Mouse (Mus musculus) liver, adult (tissue): ENCODE results near the gene Cdk14.

Experiments
- GATA4 ChIP-seq: IDR thresholded peaks from 2 replicates; pipeline ENCODE4 v1.6.1; 2014; ENCODE audit warnings: mild to moderate bottlenecking, low read length; ENCODE audit not compliant: insufficient replicate concordance

Cdk14 gene

DNA sequence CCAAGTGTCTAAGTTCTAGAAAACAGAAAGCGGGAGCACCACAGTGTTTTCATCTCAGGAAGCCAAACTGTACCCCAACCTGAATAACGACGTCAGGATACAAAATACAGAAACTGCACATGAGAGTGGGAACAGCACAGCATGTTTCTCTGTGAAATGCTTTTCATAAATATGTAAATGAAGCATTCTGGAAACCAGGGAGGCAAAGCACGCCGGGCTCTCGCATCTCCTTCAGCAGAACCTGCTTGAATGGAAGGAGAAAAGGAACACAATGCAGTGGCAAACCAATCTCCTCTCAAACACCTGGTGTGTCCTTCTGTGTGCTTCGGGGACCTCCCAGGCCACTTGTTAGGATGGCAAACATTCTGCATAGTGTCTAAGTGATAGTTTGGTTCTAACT, 46.6 kb downstream of the Cdk14 start:
- no peak for TF ChIP-seq GATA4

GRCm38 (mm10) chr5:5372936-5373335, 47.2 kb downstream of the Cdk14 start:
- TF ChIP-seq GATA4, result no peak

GRCm38 (mm10) chr5:5372354-5372753, 47.8 kb downstream of the Cdk14 start:
- TF ChIP-seq GATA4, result no peak

DNA sequence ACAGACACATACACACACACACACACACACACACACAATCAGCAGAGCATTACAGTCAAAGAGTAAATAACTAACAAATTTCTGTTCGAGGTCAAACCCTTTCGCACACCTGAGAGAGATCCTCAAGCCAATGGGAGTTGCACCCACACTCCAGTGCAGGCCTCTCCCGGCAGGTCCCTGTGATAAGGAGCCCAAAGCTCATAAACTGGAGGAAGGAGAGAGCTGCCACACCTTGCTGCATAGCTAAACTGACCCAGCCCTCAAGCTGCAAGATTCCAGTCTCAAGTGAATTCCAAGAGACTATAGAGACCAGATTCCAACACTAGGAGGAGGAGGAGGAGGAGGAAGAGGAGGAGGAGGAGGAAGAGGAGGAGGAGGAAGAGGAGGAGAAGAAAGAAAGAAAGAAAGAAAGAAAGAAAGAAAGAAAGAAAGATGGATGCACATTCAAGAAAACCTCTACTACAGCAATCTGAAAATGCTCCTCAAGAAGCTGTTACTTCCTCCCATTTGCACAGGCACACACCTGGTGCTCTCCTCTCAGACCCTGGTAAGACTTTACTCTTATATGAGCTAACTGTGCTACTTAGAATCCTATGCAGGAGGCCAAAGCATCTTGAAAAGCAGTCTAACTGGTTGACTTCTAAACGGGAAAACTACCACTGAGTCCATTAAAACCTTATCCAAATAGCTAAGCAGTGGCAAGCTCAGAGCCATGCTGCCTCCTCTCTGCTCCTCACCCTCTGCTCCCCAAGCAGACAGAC, 49.6 kb downstream of the Cdk14 start:
- TF ChIP-seq GATA4, result no peak

GRCm38 (mm10) chr5:5368389-5369164, 51.5 kb downstream of the Cdk14 start:
- no peak for TF ChIP-seq GATA4

DNA sequence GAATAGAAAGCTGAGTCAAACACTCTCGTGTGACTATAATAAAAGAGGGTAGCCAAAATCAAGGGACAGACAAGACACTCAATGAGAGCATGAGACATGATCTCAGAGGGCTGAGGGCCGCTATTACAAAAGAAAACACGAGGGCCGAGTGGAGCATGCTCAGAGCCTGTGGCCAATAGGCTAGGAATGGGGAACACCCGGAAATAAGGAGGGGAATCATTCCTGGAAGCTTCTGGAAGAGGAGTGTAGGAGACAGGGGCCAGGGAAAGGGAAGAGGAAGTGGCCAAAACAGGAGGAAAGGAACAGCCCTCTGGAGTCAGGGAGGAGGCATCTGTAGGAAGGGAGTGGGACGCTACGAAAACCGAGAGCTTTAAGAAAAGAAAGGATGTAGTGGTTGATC, 52.6 kb downstream of the Cdk14 start:
- TF ChIP-seq GATA4, result no peak

GRCm38 (mm10) chr5:5365285-5366076, 54.6 kb downstream of the Cdk14 start:
- TF ChIP-seq GATA4, result no peak

GRCm38 (mm10) chr5:5361684-5362083, 58.4 kb downstream of the Cdk14 start:
- no peak for TF ChIP-seq GATA4

GRCm38 (mm10) chr5:5360338-5360737, 59.8 kb downstream of the Cdk14 start:
- no peak for TF ChIP-seq GATA4

DNA sequence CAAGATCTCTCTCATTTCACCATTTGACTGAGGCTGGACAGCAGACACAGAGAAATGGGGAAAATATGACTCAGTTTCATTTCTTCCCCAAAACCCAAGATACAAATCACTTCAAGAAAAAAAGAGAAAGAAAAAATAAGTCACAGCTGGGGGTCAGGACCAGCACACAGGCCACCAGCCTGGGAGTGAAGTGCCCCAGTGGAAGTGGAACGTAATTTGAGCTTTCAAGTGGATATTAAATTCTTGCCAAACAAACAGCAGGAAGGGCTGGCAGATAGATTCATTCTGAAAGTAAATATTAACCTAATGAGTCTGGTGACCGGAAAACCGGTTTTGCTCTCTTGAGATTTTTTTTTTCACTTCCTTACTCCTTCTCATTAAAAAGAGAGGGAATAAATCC, 60.2 kb downstream of the Cdk14 start:
- no peak for TF ChIP-seq GATA4

- TF ChIP-seq GATA4, result no peak
Measured at GRCm38 (mm10) chr5:5359370-5359769, 60.7 kb downstream of the Cdk14 start.

GRCm38 (mm10) chr5:5358019-5358717, 61.9 kb downstream of the Cdk14 start:
- no peak for TF ChIP-seq GATA4

- TF ChIP-seq GATA4, result no peak
Measured at GRCm38 (mm10) chr5:5354684-5355368, 65.3 kb downstream of the Cdk14 start.

- no peak for TF ChIP-seq GATA4
Measured at GRCm38 (mm10) chr5:5353946-5354345, 66.2 kb downstream of the Cdk14 start.
